Mouse (Mus musculus) left cerebral cortex, postnatal 4 days (tissue): ENCODE data around the gene S100a8. TPM values are rescaled to one million over a fixed set of nuclear protein-coding genes. Genes with fewer than 3 reads are reported as not detected.

Experiments used
- DNase-seq: peaks from one replicate; pipeline ENCODE4 v3.0.0-alpha.2; 2022
- intact Hi-C: fragments of 180-260 bp; cut with DNase I; formaldehyde crosslinking; loops from one replicate; pipeline ENCODE4 v1.15.1; 2025
- total RNA-seq, 2 experiments: library from RNA; stranded (reverse); gene quantifications; 2 replicates each; pipeline ENCODE4 v1.2.3; 2021

Gene S100a8
- 1 to 10 TPM; 1.5 to 1.7 TPM for total RNA-seq

DNA sequence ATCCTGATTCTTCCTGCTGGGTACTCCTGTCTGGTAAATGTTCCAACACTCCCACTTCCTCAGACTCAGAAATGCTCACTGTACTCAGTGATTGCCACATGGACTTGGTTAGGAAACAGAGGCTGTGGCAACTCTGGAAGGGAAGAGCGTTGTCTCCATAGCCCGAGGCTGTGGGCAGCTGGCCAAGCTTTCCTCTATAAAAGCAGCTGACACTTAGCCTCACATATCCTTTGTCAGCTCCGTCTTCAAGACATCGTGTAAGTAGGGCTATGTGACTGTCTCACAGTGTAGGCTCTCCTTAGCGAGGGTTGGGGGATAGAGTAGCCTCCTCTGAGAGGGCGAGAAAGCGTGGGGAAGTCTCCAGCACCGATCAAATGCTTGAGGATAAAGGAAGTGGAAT, at the start of gene S100a8:
S100a8 (plus strand) TSS at position 133 of the 400 bp plus-strand sequence.
- intact Hi-C loops = no loop called here
- peak; percentile 22 for DNase-seq

GRCm38 (mm10) chr3:90621552-90621951, 47.2 kb upstream of the S100a8 start:
- intact Hi-C loops = loop anchor here (10.0 kb wide), 1 partner anchor 117 kb away; the partner anchor contains the start of gene Chtop
- DNase-seq = no peak

DNA sequence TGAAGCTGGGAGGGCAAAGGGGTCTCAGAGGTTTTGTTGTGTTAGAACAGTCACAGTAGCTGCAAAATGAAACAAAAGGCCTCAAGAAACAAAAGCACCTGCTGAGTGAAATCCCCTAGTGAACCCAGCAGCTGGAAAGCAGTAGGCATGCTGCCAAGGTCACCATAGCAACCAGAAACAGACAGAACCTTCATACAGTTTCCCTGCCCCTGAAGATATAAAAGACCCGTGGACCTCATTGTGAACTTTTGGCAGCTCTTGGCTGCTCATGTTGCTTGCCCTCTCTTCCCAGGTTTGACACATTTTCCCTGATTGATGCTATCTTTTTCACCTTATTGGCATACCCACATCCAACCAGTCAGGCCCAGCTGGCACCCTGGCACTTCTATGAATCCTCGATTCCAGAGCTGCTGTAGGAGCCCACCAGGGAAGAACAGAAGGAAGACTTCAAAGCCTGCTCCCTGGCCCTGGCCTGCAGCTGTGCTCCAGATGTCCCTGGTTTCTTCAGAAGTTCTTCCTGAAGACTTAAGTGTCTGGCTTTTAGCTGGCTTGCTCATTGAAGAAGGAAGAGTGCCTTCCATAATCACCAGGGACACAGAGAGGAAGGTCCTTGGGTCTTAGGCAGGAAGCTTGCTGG, 45.2 kb upstream of the S100a8 start:
- DNase-seq = peak; percentile 53
- intact Hi-C loops = loop anchor here (10.0 kb wide), 1 partner anchor 119 kb away; the partner anchor contains the start of gene Chtop

GRCm38 (mm10) chr3:90625496-90625895, 43.3 kb upstream of the S100a8 start:
- DNase-seq = no peak
- intact Hi-C loops = loop anchor here (10.0 kb wide), 1 partner anchor 121 kb away; the partner anchor contains the start of gene Chtop

GRCm38 (mm10) chr3:90626266-90627021, 42.3 kb upstream of the S100a8 start:
- no peak for DNase-seq
- intact Hi-C loops = loop anchor here (10.0 kb wide), 1 partner anchor 122 kb away; the partner anchor contains the start of gene Chtop

DNA sequence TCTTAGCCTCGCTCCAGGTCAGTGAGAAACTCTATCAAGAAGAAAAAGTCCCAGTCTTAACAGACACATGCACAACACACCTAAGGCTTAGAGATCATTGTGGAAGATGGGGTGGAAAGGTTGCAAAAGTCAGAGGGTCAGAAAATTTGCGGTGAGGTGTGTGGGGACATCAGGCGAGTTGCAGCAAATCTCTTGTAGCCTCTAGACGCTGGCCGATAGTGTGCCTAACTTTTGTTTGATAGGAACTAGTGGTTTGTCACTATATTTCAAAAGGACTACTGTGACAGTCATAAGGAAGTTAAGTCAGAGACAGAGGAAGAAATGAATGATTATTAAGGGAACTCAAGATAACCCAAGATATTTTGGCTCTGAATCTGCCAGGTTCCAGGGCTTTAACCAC, 41.4 kb upstream of the S100a8 start:
- DNase-seq = no peak
- intact Hi-C loops = loop anchor here (10.0 kb wide), 1 partner anchor 123 kb away; the partner anchor contains the start of gene Chtop

GRCm38 (mm10) chr3:90627807-90628206, 41.0 kb upstream of the S100a8 start:
- intact Hi-C loops = loop anchor here (10.0 kb wide), 1 partner anchor 123 kb away; the partner anchor contains the start of gene Chtop
- no peak for DNase-seq

DNA sequence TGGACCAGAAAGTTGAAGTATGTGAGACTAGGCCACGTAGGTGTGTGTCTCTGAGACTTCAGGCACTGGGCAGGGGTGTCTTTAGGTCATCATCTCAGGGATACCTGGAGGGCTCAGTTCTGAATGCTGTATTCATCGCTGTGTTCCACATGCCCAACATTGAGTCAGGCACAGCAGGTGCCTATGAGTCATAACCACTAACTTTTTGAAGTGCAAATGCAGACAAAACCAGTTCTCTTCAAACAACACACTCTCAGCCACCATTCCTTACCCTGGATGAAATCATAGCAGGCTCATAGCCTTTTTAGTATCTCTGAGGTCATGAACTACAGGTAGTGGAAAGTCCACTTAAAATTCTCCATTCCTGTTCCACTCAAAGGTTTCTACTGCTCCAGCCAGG, 39.5 kb upstream of the S100a8 start:
- DNase-seq = no peak
- intact Hi-C loops = loop anchor here (10.0 kb wide), 1 partner anchor 124 kb away; the partner anchor contains the start of gene Chtop

GRCm38 (mm10) chr3:90631984-90632383, 36.8 kb upstream of the S100a8 start:
- intact Hi-C loops = no loop called here
- DNase-seq = no peak

GRCm38 (mm10) chr3:90638511-90639275, 30.1 kb upstream of the S100a8 start:
- no peak for DNase-seq
- intact Hi-C loops = no loop called here

GRCm38 (mm10) chr3:90639511-90640154, 29.1 kb upstream of the S100a8 start:
- intact Hi-C loops = no loop called here
- DNase-seq = peak; percentile 21

DNA sequence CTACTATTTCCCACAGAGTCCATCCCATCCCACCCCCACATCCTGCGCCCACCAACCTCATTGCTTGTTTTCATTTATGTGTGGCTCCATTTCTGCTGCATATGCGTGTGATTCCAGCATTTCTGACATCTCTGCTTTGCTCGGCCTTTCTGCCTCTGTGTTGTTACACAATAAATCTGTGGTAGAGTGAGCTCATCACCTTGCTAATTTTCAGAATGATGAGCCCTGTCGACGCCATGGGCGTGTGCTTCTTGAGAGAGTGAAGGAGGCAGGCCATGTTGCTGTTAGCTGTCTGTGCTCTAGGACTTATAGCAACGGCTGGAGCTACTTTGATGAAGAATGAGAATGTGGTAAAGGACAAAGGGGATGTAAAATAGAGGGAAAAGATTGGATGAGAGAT, 27.8 kb upstream of the S100a8 start:
- DNase-seq = no peak
- intact Hi-C loops = no loop called here

DNA sequence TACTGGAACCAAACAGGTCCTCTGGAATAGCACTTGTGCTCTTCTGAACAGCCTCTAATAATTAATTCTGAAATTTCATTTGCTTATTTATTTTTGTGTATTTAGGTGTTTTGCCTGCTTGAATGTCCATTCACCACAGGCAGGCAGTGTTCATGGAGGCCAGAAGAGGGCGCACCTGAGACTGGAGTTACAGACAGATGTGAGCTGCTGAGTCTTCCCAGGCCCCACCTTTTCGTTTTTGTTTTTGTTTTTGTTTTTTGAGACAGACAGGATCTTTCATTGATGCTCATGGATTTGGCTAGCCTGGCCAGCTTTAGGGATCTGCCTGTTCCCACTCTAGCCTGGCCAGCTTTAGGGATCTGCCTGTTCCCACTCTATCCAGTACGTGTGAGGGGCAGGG, 24.6 kb upstream of the S100a8 start:
- intact Hi-C loops = no loop called here
- peak; percentile 33 for DNase-seq

DNA sequence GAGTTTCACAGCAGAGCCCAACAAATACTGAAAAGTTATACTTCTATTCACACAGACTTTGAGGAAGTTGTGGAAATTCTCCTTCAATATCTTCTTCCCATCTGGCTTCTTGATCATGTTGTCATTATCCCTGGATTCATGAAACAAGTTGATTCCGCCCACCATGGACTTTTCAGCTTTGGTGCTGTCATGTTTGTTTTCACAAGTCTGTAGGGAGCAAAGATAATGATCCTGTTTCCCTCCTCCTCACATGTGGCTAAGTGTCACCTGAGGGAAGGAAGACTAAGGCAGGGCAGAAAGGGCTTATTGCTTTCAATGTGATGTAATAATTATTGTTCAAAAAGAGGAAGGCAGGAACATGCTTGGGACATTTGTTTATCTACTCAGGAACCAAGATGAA, 21.5 kb upstream of the S100a8 start:
- intact Hi-C loops = no loop called here

DNA sequence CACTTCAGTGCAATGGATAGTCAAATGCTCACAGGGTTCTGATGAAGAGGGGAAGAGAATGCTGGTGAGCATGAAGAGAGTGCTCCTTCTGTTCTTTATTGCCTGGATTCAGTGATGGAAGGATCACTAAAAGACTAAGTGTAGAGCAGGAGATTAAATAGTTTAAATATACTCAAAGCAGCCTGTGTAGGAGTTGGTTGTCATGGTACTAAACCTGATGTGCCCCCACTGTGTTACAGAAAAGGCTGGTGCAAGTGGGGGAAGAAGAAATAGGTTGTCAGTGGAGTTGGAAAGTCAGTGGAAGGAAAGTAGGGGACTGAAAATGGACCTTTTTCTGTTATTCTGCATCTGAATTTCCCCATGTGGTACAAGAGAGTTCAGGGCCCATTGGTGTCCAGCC, 19.8 kb upstream of the S100a8 start:
- intact Hi-C loops = no loop called here
- DNase-seq = no peak

More for the DNA sequence above, 21.5 kb upstream of the S100a8 start:
- no peak for DNase-seq

DNA sequence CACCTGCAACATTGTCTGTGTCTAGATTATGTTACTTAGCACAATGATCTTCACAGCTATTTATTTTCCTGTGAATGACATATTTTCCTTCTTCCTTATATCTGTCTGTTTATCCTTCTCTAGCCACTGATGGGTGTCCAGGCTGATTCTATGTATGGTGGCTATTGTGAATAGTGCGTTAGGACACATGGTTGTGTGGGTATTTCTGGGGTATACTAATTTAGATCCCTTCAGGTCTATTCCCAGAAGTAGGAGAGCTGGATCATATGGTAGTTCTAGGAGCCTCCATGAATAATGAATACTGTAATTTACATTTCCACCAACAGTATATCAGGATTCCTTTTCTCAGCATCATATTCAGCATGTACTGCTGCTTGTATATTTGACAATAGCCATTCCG, 18.9 kb upstream of the S100a8 start:
- intact Hi-C loops = loop anchor here (5.0 kb wide), 2 partner anchors 63 to 158 kb away; partner anchors contain the start of gene Snapin
- no peak for DNase-seq

- DNase-seq = peak; percentile 77
- intact Hi-C loops = loop anchor here (5.0 kb wide), 2 partner anchors 66 to 161 kb away; partner anchors contain the start of gene Snapin
These were observed 15.8 kb upstream of the S100a8 start for GRCm38 (mm10) chr3:90652878-90653508.

DNA sequence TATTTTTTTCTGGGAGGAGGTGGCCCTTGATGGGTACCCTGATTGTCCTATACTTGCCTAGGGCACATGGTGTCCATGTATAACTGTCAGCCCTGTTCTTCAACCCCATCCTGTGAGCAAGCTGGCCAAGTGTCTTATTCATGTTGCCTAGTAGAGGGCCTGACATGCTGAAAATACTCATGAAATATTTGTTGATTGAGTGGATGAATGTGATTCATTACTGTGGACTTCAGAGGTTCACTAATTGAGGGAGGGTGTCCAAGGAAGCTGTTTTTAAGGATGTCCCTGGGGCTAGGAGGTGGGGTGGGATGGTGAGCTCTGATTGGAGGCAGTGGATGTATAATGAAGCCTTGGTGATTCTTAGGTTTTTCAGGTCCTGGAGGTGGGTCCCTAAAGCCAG, 15.1 kb upstream of the S100a8 start, which contains the start of gene S100a7a:
S100a7a (plus strand) TSS at position 301 of the 400 bp plus-strand sequence.
- intact Hi-C loops = loop anchor here (5.0 kb wide), 2 partner anchors 66 to 161 kb away; partner anchors contain the start of gene Snapin
- no peak for DNase-seq

- intact Hi-C loops = no loop called here
- DNase-seq = no peak
These were observed 11.4 kb upstream of the S100a8 start for GRCm38 (mm10) chr3:90657405-90657804.
